Mouse (Mus musculus) common myeloid progenitor, adult 5-6 weeks (primary cell): Measurements from ENCODE around the gene Phactr1. TPM values are rescaled to one million over a fixed set of nuclear protein-coding genes. Genes with fewer than 3 reads are reported as not detected.

Experiments
- ATAC-seq: replicated peaks from 2 replicates; pipeline ENCODE4 v1.8.0; 2016; ENCODE audit warnings: low read depth, mild to moderate bottlenecking, moderate TSS enrichment, inconsistent platforms; ENCODE audit not compliant: poor library complexity, severe bottlenecking
- total RNA-seq: library from RNA; stranded (forward); fragments of 200-1000, 187-1606 nt; gene quantifications from 2 replicates; pipeline ENCODE4 v1.2.3, GENCODE M21; 2017

Gene Phactr1
- total RNA-seq, 1 experiment from 2014 or later = 0.55 TPM

- no peak for ATAC-seq
Observed at GRCm38 (mm10) chr13:42957856-42958255, 277.4 kb downstream of the Phactr1 start.

- 0 out of 2 replicates have a peak, but pooled peaks have one; percentile 56 for ATAC-seq
Observed at GRCm38 (mm10) chr13:42958867-42959266, 278.4 kb downstream of the Phactr1 start.

GRCm38 (mm10) chr13:42961561-42961960, 281.1 kb downstream of the Phactr1 start:
- no peak for ATAC-seq

DNA sequence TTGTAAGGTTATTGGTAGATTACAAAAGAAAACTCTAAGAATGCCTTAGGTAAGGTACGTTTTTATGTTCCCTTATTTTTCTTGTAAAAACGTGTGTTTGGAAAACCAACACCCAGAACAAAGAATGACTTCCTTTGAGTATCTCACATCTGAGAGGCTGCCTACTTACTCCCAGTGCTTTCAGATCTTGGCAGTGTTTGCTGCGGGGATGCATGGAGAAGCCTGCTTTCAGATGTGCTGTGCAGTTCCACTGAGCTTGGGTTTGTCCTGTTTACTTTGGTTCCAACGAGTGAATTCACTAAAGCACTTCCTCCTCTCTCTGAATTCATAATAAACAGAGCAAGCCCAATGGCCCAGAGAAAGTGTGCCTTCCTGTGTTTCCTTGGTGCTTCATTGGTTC, 288.1 kb downstream of the Phactr1 start:
- ATAC-seq = no peak

DNA sequence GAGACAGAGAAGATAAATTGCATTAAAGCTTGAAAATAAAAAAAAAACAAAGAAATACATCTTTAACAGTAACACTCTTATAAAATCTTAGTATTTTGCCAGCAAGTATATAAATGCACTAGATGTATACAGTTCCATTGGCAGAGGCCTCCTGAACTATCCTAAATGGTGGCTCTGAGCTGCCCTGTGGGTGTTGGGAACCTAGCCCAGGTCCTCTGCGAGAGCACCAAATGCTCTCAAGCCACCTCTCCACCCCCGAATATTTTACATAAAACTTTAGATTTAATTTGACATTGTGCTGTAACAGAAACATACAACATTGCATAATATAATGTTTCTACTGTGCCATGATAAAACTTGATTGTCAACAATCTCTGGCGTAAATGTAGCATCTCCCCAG, 293.1 kb downstream of the Phactr1 start:
- ATAC-seq = no peak

- no peak for ATAC-seq
Observed at GRCm38 (mm10) chr13:42973961-42974360, 293.5 kb downstream of the Phactr1 start.

GRCm38 (mm10) chr13:42974506-42974905, 294.1 kb downstream of the Phactr1 start:
- ATAC-seq = no peak

- ATAC-seq = peak; percentile 56
Observed at GRCm38 (mm10) chr13:42976144-42976543, 295.7 kb downstream of the Phactr1 start.

GRCm38 (mm10) chr13:42976967-42977366, 296.5 kb downstream of the Phactr1 start:
- ATAC-seq = 0 out of 2 replicates have a peak, but pooled peaks have one; percentile 18

- ATAC-seq = no peak
Observed at GRCm38 (mm10) chr13:42980581-42980980, 300.2 kb downstream of the Phactr1 start.

GRCm38 (mm10) chr13:42982646-42983045, 302.2 kb downstream of the Phactr1 start:
- no peak for ATAC-seq

DNA sequence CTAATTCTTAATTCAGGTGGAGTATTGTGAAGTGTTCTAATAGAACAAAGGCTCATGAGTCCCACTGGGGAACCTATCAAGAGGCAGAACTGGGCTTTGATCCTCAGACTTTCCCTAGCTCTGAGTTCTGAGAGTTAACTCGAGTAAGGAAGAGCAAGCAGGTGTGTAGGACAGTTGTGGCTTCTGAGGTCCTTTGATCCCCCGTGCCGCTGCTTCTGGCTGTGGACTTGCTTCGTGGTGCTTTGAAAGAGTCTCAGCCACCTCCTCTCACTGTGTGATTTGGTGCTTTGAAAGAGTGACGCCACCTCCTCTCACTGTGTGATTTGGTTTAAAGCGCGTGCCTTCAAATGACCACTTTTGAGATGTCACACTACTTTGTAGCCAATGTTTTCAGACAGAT, 305.4 kb downstream of the Phactr1 start:
- ATAC-seq = no peak

DNA sequence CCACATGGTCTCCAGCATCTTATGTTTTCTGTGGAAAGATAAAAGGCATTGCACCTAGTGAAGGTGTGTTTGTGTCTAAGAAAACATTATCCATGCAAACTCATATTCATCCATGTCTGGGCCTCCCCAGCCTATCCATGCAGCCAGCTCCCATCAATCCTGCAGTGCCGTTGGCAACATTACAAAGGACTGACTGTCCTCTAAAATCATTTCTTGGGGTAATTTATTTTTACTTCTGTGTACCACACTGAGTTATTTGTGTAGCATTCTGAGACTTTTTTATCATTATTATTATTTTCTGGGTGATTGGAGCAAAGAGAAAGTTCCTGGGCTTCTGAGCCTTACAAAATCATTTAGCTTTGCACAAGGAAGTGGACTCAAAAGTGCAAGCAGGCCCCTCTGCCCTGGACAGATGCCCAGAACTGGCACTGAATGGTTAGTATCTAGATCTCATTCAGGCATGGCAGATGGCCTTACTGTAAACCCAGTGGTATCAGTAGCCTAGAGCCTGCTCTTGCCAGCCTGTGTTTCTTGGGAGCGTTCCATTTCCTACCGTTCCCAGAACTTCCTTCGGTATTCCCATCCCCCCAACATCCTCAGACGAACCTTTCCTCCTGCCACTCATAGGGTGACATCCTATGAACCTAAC, 307.6 kb downstream of the Phactr1 start:
- ATAC-seq = no peak

DNA sequence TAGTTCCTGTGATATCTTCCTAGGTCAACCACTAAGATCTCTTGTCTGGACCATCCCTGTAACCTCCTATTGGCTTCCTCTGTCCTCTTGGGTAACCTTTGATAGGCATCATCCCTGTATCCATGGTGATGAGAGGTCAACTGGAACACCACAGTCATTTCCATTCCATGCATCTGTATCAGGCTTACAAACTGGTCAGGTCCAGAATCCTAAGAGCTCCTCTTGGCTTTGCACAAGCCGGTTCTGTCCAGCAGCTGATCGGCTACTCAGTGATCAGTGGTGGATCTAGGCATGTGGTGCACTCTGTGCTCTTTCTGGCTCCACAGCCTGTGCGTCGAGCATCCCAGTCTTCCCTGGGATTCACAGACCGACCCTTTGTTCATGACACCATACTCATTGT, 309.1 kb downstream of the Phactr1 start:
- ATAC-seq = no peak

DNA sequence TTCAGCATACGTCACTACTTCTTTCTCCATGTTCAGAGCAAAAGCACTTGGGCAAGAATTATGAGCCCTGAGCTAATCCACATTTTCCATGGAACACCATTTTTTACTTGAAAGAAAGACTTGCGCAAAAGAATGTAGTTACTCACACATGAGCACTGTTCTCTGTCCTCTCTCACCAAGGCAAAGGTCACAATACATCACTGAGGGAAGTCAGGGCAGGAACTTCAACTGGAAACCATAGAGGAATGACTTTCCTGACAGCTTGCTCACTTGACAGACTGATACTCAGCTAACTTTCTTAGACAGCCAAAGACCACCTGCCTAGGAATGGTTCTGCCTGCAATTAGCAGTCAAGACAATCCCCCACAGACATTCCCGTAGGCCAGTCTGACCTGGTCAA, 309.6 kb downstream of the Phactr1 start:
- ATAC-seq = no peak

DNA sequence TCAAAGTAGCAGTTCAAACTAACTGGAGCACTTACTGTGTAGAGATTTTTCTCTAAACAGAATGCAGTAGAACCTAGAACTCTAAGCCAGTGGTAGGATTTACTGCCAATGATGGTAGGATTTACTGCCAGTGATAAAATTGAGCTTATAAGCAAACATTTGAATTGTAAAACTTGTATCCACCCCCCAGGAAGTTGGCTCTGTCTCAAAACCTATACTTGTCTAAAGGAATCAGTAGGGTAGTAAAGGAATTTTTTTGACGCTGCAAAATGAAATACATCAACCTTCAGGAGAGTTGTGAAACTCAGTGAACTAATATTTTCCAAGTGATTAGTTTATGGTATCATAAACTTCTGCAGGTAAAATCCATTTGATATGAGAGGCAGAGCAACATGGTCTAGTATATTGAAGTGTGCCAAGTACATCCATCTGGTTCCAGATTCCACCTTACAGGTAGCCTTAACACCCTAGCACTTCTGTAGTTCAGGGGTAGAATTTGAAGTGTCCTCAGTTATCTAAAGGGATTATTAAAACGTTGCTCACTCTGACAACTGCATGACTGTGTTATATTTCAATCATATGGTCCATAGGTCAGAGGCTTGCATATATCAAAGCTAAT, 310.2 kb downstream of the Phactr1 start:
- ATAC-seq = no peak

DNA sequence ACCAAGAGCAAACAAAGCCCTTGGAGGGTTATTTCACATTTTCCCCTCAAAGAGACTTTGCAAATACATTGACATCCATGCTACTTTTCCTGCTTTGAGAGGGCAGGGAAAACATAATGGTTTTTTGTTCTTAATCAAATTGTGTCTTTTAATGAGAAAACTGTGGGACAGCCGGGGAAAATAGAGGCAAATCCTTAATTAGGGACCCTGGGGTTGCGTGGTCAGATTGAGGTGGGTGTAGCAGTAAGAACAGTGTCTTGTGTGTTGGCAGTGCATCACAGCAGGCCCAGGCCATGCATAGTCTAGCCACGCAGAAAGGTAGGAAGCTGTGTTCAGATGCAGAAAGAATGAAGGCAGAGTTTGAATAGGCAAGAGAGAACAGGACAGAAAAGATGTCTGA, 310.7 kb downstream of the Phactr1 start:
- ATAC-seq = no peak

DNA sequence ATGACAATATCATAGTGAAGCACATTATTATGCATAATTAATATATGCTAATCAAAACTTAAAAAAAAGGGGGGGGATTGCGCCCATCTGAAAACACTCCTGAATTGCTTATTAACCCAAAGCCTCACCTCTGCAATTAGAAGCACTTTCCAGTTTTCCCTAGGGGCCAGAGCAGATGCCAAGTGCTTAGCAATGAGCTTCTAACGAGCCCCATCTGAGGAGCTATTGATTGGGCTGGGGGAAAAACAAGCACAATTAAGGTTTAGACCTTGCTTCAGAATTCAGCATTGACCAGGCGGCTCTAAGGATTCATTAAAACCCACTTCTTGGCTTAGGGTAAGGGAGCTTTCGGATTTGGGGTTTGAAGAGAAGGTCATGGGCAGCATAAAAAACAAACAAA, 311.9 kb downstream of the Phactr1 start:
- ATAC-seq = no peak

DNA sequence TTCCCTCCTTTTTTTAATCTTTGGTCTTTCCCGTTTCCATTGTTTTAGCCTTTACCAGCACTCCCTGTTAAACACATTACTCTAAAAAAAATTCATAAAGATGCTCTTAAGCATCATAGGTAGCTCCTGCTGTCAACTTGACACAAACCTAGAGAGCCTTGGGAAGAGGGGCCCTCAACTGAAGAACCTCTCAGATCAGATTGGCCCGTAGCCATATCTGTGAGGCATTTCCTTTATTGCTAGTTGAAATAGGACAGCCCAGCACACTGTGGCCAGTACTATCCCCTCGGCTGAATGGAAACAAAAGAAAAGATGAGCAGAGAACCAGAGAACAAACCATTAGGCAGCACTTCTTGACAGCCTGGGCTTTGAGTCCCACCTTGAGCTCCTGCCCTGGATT, 313.9 kb downstream of the Phactr1 start:
- no peak for ATAC-seq

- ATAC-seq = no peak
Observed at GRCm38 (mm10) chr13:42996188-42996587, 315.8 kb downstream of the Phactr1 start.

DNA sequence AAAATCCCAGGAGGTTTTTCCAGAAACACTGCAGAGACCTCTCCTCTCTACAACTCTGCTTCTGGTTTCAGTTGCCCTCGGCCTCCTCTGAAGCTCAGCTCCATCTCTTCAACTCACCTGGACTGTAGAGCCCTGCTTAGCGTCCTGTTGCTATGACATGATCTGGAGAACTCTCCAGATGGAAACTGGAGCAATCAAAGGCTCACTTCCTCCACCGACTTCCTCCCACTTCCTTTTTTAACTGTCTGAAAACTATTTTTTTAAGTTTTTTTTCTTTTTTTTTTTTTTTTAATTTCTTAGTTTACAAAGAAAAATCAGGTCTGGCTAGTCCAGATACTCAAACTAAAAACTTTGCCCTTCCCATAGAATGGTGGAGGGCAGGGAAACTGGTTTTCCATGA, 318.9 kb downstream of the Phactr1 start:
- no peak for ATAC-seq

- no peak for ATAC-seq
Observed at GRCm38 (mm10) chr13:43005131-43005579, 324.7 kb downstream of the Phactr1 start.
